Mouse (Mus musculus) hindlimb bud, embryonic 11.5 days (tissue): Measurements from ENCODE around the gene Rsg1.
A peak's percentile ranks its signal among the peaks of the same experiment; 100 is the strongest.

Source experiments
- DNase-seq: peaks from one replicate; pipeline ENCODE4 v3.0.0-alpha.2; 2012; ENCODE audit warnings: low read depth, low spot score; ENCODE audit errors: extremely low spot score

The Rsg1 gene

DNA sequence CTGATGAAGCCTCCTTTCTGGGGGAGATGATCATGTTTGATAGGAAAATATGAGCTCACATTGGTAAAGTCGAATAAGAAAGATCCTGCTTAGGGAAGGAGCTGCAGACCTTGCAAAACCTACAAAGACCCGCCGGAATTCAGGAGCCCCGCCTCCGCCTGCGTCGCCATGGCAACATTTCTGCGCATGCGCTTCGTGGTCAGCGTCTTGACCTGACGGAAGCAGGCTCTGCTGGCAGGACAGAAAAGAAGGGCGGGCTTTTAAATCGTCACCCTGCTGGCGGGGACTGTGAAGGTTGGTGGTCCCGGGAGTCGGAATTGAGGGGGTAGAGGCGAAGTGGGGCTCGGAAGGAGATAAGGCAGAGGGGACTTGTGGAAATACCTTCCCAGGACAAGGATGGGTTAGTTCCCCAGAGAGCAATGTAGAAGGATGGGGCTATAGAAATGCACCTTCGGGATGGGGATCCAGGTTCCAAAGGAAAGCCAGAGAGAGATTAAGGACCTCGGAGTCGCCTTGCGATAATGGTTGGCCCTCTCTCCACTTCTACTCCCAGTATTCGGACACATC, at the start of gene Rsg1:
Rsg1 (plus strand) TSS at position 187 of the 567 bp plus-strand sequence.
- peak; percentile 92 for DNase-seq

DNA sequence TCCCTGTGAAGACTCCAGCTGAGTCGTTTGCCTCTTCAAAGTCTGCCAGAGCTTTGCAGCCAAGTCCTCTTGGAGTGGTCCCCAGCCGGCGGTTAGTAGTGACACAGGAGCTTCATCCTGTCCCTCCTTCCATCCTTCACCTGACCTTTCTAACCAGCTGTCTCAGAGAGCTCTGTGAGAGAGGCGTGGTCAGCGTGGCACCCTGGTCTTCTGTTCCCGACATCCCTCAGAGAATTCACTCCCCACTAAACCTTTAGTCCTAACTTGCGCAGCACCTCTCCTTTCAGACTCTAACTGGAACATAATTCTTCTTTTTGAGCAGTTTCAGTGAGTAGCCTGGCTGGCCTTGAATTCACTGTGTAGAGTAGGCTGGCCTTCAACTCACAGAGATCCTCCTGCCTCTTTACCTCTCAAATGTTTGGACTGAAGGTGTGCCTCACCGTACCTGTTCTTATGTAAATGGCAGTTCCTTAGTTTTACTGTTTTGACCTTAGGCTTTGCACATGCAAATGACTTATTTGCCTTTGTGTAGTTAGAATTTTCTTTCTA, 47.9 kb upstream of the Rsg1 start:
- DNase-seq, result no peak

DNA sequence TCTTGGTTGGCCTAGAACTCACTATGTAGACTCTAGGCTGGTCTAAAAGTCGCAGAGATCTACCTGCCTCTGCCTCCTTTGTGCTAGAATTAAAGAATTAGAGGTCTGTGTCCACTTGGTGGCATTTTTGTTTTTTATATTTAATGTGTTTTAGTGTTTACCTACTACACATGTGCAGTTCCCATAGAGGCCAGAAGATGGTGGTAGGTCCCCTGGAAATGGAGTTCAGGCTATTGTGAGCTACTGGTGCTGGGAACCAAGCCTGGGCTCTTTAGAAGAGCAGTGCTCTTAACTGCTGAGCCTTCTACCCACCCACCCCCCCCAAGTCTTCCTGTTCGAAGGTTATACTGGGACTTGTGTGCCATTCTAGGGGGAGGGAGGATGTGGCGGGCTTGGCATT, 46.6 kb upstream of the Rsg1 start:
- DNase-seq, result no peak

- DNase-seq, result no peak
Observed at GRCm38 (mm10) chr4:141172121-141172520, 41.6 kb upstream of the Rsg1 start.

DNA sequence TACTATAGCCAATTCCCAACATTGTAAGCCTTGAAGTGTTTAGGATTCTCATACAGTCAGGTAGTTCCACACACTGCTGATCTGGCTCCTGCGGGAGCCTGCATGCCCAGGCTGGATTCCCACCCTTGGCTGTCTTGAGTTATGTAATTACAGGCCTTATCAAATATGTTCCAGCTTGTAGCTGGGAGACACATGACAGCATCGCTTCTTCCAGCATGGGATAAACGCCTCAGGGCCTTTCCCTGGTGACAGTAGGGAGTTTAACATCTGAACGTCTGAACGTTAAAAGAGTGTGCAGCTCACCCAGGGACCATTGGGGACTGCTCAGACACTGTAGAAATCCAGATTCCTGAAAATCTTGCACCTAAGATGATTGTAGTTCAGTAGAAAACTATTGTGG, 38.0 kb upstream of the Rsg1 start:
- DNase-seq, result no peak

DNA sequence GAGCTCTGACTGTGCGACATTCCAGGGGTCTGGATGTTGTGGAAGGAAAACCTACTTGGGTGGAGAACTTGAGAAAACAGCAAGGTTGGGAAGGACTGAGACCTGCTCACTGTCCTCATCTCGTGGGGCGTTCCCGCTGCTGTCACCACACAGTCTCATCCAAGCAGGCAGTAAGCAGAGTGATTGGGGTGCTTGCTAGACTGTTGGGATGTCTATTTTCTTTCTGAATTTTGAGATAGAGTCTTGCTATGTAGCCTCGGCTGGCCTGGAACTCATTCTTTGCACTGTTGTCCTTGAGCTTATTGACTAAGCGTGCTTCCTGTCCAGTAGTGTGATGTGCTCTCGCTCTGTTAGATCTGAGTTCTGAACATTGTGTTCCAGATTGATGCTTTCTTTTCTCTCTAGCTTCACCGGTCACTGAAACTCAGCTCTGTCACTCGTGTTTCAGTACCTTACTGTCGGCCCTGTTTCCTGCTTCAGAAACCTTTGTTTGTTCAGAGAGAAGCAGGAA, 37.4 kb upstream of the Rsg1 start:
- no peak for DNase-seq

DNA sequence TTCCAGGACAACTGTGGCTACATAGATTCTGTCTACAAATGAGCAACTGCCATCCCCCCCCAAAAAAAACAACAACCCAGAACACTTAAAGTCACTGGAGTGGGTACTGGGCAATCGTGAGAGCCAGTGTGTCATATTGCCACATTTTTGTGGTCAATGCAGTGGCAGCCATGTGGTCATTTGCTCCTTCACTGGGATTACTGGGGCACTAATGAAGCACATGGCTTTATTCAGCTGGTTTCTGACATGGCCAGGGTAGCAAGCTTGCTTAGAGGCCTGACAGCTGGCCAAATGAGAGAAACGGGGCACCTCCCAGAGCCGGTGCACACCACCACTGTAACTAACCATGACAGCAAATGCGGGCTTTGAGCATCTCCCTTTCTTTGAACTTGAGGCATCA, 35.3 kb upstream of the Rsg1 start:
- DNase-seq, result no peak

GRCm38 (mm10) chr4:141180831-141181230, 32.9 kb upstream of the Rsg1 start:
- DNase-seq, result no peak

DNA sequence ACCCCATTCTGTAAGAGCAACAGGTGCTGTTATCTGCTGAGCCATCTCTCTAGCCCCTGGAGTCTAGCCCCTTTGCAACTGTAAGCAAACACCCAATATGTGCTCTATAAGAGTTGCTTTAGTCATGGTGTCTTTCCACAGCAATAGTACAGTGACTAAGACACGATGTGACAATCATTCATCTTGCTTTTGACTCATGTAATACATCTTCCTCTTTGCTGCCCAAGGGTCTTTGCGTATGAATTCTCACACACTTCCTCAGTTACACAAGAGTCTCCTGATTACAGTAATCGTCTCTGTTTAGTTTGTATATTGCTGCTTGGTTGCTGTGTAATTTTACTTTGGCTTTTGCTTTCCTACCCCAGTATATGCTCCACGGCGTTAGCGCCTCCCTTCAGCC, 31.8 kb upstream of the Rsg1 start:
- DNase-seq, result no peak

DNA sequence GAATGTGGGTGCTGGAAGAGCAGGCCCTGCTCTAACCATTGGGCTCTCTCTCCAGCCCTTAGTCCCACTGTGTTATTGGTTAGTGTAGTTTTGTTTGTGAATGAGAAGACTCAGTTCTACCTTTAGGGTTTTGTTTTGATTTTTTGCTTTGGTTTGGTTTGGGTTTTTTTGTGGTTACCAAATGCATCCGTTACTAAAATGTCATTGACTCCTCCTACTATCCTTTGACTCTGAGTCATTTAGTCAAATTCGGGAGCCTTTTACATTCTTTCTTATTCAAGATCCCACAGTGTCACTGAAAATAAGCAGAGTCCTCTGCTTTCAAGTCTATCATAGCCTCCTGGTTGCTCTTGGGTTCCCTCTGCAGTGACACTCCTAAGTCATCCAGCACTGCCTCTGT, 29.8 kb upstream of the Rsg1 start:
- DNase-seq, result no peak

DNA sequence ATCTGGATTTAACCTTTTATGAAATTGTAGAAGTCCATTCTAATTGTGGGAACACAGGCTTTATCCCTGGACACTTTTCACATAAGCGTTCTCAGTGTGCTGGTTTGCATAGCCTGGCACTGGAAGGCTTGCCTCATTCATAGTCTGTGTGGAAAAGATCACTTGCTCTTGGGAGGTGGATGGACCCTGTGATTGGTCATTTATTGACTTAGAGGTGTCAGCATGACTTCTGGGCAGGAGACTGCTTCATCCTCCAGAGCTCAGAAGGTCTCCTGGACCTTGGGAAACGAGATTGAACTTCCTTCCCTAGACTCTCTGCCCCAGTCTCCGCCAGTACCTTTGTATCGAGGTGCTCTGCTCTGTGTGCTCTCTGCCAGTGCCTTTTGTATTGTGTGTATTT, 29.3 kb upstream of the Rsg1 start:
- DNase-seq, result no peak

GRCm38 (mm10) chr4:141186923-141187836, 26.6 kb upstream of the Rsg1 start:
- DNase-seq, result no peak

- DNase-seq, result no peak
Observed at GRCm38 (mm10) chr4:141191294-141191693, 22.5 kb upstream of the Rsg1 start.

- DNase-seq, result no peak
Observed at GRCm38 (mm10) chr4:141194553-141194952, 19.2 kb upstream of the Rsg1 start.

GRCm38 (mm10) chr4:141196981-141197685, 16.6 kb upstream of the Rsg1 start:
- no peak for DNase-seq

- no peak for DNase-seq
Observed at GRCm38 (mm10) chr4:141197686-141198035, 16.1 kb upstream of the Rsg1 start.

GRCm38 (mm10) chr4:141200906-141201305, 12.8 kb upstream of the Rsg1 start:
- DNase-seq, result no peak

GRCm38 (mm10) chr4:141202192-141202591, 11.6 kb upstream of the Rsg1 start:
- no peak for DNase-seq

GRCm38 (mm10) chr4:141204580-141205061, 9.1 kb upstream of the Rsg1 start:
- DNase-seq, result no peak

DNA sequence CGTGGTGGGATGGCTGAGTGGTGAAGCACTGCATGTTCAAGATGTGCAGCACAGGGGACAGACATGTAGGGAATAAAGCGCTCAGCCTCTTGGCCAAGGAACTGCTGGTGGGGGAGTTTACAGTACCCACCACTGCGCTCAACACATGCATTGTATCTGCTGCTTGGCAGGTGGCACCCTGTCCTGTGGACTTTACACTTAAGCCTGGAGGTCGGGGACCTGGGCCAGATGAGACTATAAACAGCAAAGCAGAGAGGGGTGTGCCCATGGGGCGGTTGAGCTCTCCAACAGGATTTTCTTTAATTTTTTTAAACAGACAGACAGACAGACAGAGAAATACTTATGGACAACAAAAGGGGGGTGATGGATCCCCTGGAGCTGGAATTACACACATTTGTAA, 6.7 kb upstream of the Rsg1 start:
- DNase-seq, result no peak

DNA sequence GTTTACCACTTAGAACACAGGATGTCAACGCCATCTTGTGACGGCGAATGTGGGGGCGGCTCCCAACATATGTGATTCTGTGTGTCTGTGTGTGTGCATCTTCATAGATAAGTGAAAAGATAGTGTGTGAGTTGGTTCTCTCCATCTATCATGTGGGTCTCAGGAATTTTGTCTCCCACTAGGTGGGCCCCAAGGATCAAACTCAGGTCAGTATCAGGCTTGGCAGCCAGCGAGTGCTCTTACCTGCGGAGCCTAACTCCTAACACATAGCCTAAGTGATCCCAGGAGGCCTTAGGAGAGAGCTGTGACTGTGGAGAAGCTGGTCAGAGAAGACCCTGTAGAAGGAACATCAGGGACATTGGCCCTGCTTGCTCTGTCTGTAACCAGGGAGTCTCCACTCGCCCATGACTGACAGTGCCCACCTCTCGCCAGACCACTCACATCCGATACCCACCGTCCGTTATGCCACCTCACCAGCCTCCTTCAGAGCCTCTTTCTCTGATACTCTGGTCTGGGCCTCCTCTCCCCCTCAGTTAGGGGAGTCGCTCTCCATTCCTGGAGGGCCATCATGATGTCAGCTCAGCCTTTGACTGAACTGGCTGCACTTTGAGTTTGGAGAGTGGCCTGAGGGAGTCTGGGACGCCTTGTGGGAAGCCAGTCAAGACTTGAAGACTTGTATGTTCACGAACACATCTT, 3.1 kb upstream of the Rsg1 start:
- no peak for DNase-seq
